Mouse (Mus musculus) liver, postnatal 0 days (tissue): Measurements from ENCODE around the gene Ramp2.

Experiments
- CTCF ChIP-seq: sonication (generic); IDR thresholded peaks from 2 replicates; pipeline ENCODE4 v1.5.1; 2016; ENCODE audit warnings: antibody characterized with exemption, low read depth
- EP300 ChIP-seq: IDR thresholded peaks from 2 replicates; pipeline ENCODE4 v1.6.1; 2016; ENCODE audit warnings: antibody characterized with exemption, low read depth, mild to moderate bottlenecking

GRCm38 (mm10) chr11:101218436-101219055 is 27.3 kb upstream of the Ramp2 start:
- no peak for TF ChIP-seq EP300
- TF ChIP-seq CTCF = no peak
